Mouse (Mus musculus) heart, embryonic 12.5 days (tissue): ENCODE results near the gene Sgip1. TPM values are rescaled to one million over a fixed set of nuclear protein-coding genes. Genes with fewer than 3 reads are reported as not detected.

Source experiments
- ATAC-seq: fragments of 200-750 bp; cut with Nextera tagmentation; 2 replicates; pipeline ENCODE4 v1.8.0; 2017; ENCODE audit warnings: moderate TSS enrichment, moderate library complexity; ENCODE audit not compliant: insufficient number of reproducible peaks, low FRiP score
- H3K27ac ChIP-seq: fragments of 300-500 bp; sonication (generic); 2 replicates; pipeline ENCODE4 v1.5.1; 2016; ENCODE audit warnings: mild to moderate bottlenecking, moderate library complexity; ENCODE audit not compliant: poor library complexity, severe bottlenecking
- H3K27me3 ChIP-seq: fragments of 300-500 bp; sonication (generic); replicated peaks from 2 replicates; pipeline ENCODE4 v1.6.1; 2016; ENCODE audit warnings: mild to moderate bottlenecking, moderate library complexity
- H3K36me3 ChIP-seq: fragments of 300-500 bp; sonication (generic); 2 replicates; pipeline ENCODE4 v1.6.1; 2016; ENCODE audit warnings: mild to moderate bottlenecking, moderate library complexity
- H3K4me1 ChIP-seq: fragments of 300-500 bp; sonication (generic); replicated peaks from 2 replicates; pipeline ENCODE4 v1.6.1; 2016; ENCODE audit warnings: mild to moderate bottlenecking
- H3K4me2 ChIP-seq: fragments of 300-500 bp; sonication (generic); 2 replicates; pipeline ENCODE4 v1.6.1; 2016; ENCODE audit warnings: mild to moderate bottlenecking, moderate library complexity
- H3K4me3 ChIP-seq: fragments of 300-500 bp; sonication (generic); 2 replicates; pipeline ENCODE4 v1.5.1; 2016; ENCODE audit warnings: mild to moderate bottlenecking
- H3K9ac ChIP-seq: fragments of 300-500 bp; sonication (generic); 2 replicates; pipeline ENCODE4 v1.6.1; 2016; ENCODE audit warnings: mild to moderate bottlenecking, moderate library complexity
- H3K9me3 ChIP-seq: fragments of 300-500 bp; sonication (generic); replicated peaks from 2 replicates; pipeline ENCODE4 v1.6.1; 2016; ENCODE audit warnings: mild to moderate bottlenecking, moderate library complexity
- WGBS: fragments of 180-500 bp; shearing (Covaris S2); methylation state at CpG from one replicate; pipeline ENCODE4 v1.1.7; 2016; 5-methylcytosine and 5-hydroxymethylcytosine counted together
- polyA plus RNA-seq: library from polyadenylated mRNA; unstranded; fragments of >200 nt; fragmentation: Nextera tagmentation; extraction: Ambion mirVana; gene quantifications from 2 replicates; pipeline ENCODE4 v1.2.1, GENCODE M21; 2016

Gene Sgip1
- polyA plus RNA-seq, 1 experiment from 2014 or later: 2.2 TPM

DNA sequence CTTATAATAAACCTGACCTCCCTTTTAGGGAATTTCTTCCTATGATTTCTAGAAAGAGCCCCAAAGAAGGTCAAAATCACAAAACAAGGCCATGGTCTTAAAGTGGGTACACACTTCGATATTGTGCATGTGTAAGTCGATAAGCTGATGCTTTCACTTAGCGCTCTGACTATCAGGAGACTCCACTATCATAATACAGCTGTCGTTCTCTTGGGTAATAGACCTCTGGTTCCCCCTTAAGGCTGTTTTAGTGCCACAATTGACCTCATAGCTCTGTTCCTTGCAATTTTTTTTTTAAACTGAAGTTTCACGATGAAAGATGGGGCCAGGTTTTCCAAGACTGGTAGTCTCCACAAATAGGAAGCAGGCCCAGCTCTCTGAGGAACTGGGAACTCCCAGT is 238.3 kb downstream of the Sgip1 start:
- H3K27ac ChIP-seq: no peak overlapping the region
- H3K27me3 ChIP-seq: peaks cover 20% of the 10 kb centered on the region
- H3K4me1 ChIP-seq: peaks cover 11% of the 10 kb centered on the region
- peak overlapping the region; percentile 41; the same call in 1 of the 2 replicates for H3K4me3 ChIP-seq
- ATAC-seq: no peak
- no peaks in the 10 kb centered on the region for H3K9me3 ChIP-seq
- peak overlapping the region; percentile 84 for H3K4me2 ChIP-seq
- no peak overlapping the region for H3K9ac ChIP-seq
- 36% methylated on average over 5 of the region's 5 CpGs for WGBS
- no peaks in the 10 kb centered on the region for H3K36me3 ChIP-seq

DNA sequence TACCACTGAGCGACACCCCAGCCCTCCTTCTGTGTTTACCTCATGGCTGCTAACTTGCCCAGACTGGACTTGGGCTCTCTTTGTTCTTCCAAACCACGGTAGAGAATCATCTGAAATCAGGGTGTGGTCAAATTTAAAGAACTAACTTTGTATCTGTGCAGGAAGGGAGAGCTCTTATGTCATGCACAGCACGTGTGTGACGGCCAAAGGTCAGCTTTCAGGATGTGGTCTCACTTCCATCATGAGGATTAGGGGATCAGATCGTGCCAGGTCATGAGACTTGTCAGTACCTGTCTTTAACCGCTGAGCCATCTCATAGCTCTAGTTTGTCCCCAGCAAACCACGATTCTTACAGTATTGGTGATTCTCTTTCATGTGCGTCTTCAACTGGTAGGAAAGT is 240.6 kb downstream of the Sgip1 start:
- no peak overlapping the region for H3K27ac ChIP-seq
- peaks cover 18% of the 10 kb centered on the region for H3K27me3 ChIP-seq
- peaks cover 11% of the 10 kb centered on the region for H3K4me1 ChIP-seq
- H3K9me3 ChIP-seq: no peaks in the 10 kb centered on the region
- H3K4me2 ChIP-seq: no peak overlapping the region
- no peak for ATAC-seq
- WGBS: 76% methylated on average over 8 of the region's 8 CpGs
- no peaks in the 10 kb centered on the region for H3K36me3 ChIP-seq
- no peak overlapping the region for H3K4me3 ChIP-seq
- no peak overlapping the region for H3K9ac ChIP-seq

DNA sequence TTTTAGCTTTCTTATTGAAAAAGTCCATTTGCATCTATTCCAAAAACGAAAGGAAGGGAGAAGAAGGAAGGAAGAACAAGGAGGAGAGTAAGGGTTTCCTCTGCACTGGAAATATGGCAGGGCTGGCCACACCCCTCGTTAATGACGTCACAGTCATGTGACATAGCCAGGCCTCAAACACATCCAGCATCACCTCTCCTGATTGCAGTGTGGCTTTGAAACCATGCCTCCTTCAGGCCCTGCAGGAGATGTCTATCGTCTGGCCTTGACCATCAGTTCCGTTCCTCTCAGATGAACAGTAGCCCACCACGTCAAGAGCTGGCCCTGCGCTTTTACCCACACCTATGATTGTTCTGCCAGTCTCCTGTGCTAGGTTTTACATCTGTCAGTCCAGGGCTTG is 245.1 kb downstream of the Sgip1 start:
- Histone ChIP-seq H3K9ac (no peak overlapping the region), H3K36me3 (no peaks in the 10 kb centered on the region), H3K27ac (no peak overlapping the region), H3K4me3 (no peak overlapping the region), H3K4me2 (no peak overlapping the region), H3K9me3 (no peaks in the 10 kb centered on the region), H3K27me3 (no peaks in the 10 kb centered on the region; the same call in 1 of the 2 replicates), H3K4me1 (0 out of 2 replicates have a peak, but pooled peaks cover 5% of the 10 kb centered on the region)
- WGBS: 66% methylated on average over 7 of the region's 7 CpGs
- no peak for ATAC-seq

DNA sequence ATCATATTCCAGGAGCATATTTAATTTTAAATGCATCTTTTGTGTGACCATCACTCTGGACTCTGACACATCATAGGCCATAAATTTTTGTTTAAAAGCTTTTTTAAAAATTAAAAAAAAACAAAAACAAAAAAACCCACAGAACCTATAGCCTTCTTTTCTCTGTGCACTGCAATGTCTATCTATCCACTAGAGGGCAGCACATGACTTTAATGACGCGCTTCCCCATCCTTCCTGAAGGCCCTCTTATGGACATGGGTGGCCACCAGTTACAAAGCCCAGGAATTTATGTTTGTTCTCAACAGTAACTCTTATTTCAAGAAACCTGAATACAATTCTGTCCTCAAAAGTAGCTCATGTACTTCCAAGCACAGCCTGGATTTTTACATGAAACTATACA is 245.8 kb downstream of the Sgip1 start:
- H3K27ac ChIP-seq: no peak overlapping the region
- 1% methylated on average over 2 of the region's 2 CpGs for WGBS
- H3K4me2 ChIP-seq: no peak overlapping the region
- H3K36me3 ChIP-seq: no peaks in the 10 kb centered on the region
- H3K9me3 ChIP-seq: no peaks in the 10 kb centered on the region
- H3K4me3 ChIP-seq: no peak overlapping the region
- H3K4me1 ChIP-seq: 0 out of 2 replicates have a peak, but pooled peaks cover 5% of the 10 kb centered on the region
- H3K27me3 ChIP-seq: no peaks in the 10 kb centered on the region; the same call in 1 of the 2 replicates
- ATAC-seq: no peak
- H3K9ac ChIP-seq: no peak overlapping the region

DNA sequence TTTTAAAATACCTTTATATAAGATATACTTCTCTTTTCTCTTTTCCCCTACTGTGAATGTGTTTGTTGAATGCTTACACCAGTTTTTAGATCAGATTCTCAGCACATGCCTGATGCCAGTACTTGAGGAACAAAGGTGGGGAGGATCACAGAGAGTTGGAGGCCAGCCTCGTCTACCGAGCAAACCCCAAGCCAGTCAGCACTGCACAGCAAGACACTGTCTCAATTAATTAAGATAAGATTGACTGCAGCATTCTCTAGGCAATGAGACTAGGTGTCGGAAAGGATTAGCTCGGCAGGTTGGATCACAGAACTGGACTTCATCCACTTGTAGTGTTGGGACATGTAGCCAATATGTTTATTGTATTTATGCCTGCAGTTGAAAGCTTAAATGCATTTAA is 246.2 kb downstream of the Sgip1 start:
- Histone ChIP-seq H3K4me2 (no peak overlapping the region), H3K9ac (no peak overlapping the region), H3K4me1 (0 out of 2 replicates have a peak, but pooled peaks cover 5% of the 10 kb centered on the region), H3K36me3 (no peaks in the 10 kb centered on the region), H3K4me3 (no peak overlapping the region), H3K27me3 (no peaks in the 10 kb centered on the region; the same call in 1 of the 2 replicates), H3K27ac (no peak overlapping the region), H3K9me3 (no peaks in the 10 kb centered on the region)
- WGBS: 28% methylated on average over 4 of the region's 4 CpGs
- ATAC-seq: no peak

DNA sequence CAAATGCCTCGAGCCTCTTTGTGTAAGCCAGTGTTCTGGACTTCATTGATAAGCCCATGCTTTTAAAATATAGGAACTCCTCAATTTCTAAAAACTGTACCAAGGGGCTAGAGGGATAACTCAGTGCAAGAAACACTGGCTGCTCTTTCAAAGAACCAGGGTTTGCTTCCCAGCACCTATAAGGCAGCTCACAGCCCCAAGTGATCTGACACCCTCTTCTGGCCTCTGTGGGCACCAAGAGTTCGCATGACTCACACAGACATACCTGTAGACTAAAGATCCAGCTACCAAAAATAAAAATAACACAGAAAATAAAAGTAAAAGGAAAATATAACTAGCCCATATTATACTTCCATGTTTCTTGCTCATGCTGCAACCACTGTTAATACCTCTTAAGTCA is 246.7 kb downstream of the Sgip1 start:
- Histone ChIP-seq H3K4me3 (no peak overlapping the region), H3K27ac (no peak overlapping the region), H3K36me3 (no peaks in the 10 kb centered on the region), H3K9ac (no peak overlapping the region), H3K4me1 (0 out of 2 replicates have a peak, but pooled peaks cover 5% of the 10 kb centered on the region), H3K4me2 (no peak overlapping the region), H3K27me3 (no peaks in the 10 kb centered on the region), H3K9me3 (no peaks in the 10 kb centered on the region)
- WGBS: 67% methylated on average over 2 of the region's 2 CpGs
- no peak for ATAC-seq

DNA sequence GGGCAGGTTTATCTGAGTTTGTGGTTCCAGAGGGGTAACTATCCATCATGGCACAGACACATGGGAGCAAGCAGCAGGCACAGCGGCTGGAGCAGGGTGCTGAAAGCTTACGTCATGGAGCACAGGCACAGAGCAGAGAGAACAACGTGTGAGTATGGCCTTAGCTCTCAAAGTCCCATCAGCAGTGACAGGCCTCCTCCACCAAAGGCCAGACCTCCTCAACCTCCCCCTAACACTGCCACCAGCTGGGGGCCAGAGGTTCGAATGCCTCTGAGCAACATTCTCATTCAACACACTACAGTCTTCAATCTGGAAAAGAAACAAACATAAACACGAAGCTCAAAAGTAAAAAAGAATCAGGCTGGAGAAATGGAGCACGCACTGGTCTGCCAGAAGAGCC is 247.4 kb downstream of the Sgip1 start:
- H3K27ac ChIP-seq: no peak overlapping the region

DNA sequence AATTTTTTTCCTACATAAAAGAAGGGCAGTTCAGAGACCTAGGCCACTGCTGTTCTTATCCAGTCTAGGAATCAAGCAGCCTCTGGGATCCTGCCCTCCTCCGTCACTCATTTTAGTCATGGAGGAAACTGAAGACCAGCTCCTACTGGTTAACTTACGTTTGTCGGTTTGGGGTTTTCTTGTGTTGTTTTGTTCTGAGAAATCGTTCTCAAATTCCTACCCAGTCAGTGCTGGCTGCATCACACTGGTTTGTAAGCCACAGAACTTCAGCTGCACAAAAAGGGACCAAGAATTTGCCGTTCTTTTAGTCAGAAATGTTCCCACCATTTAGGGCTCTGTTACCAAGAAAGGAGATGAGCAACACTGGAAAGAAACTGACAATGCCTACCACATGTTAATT is 248.3 kb downstream of the Sgip1 start:
- no peak overlapping the region for H3K27ac ChIP-seq
- H3K27me3 ChIP-seq: no peaks in the 10 kb centered on the region
- WGBS: 78% methylated on average over 5 of the region's 5 CpGs
- H3K4me3 ChIP-seq: no peak overlapping the region
- no peaks in the 10 kb centered on the region for H3K36me3 ChIP-seq
- no peak overlapping the region for H3K4me2 ChIP-seq
- H3K9ac ChIP-seq: no peak overlapping the region
- H3K4me1 ChIP-seq: 0 out of 2 replicates have a peak, but pooled peaks cover 5% of the 10 kb centered on the region
- ATAC-seq: no peak
- H3K9me3 ChIP-seq: no peaks in the 10 kb centered on the region

More for the DNA sequence above, 247.4 kb downstream of the Sgip1 start:
- 53% methylated on average over 6 of the region's 6 CpGs for WGBS
- Histone ChIP-seq H3K4me3 (no peak overlapping the region), H3K4me1 (0 out of 2 replicates have a peak, but pooled peaks cover 5% of the 10 kb centered on the region), H3K4me2 (no peak overlapping the region), H3K9ac (no peak overlapping the region), H3K27me3 (no peaks in the 10 kb centered on the region), H3K9me3 (no peaks in the 10 kb centered on the region), H3K36me3 (no peaks in the 10 kb centered on the region)
- ATAC-seq: no peak

DNA sequence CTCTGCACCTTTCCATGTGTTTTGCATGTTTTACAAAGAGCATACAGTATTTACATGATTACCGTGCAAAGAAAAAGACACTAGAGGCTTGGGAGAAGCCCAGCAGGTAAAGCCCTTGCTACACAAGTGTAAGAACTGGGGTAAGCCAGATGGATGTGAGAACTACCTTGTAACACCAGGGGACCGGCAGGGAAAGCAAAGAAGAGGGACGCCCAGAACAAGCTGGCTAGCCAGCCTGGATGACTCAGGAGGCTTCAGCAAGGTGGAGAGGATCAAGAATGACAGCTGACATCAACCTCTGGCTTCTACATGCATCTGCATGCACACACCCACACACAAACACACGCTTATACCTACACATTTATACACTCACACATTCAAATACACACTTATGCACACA is 248.9 kb downstream of the Sgip1 start:
- 0 out of 2 replicates have a peak, but pooled peaks cover 5% of the 10 kb centered on the region for H3K4me1 ChIP-seq
- H3K4me3 ChIP-seq: no peak overlapping the region
- H3K9ac ChIP-seq: no peak overlapping the region
- no peaks in the 10 kb centered on the region for H3K27me3 ChIP-seq
- H3K4me2 ChIP-seq: no peak overlapping the region
- ATAC-seq: no peak
- H3K9me3 ChIP-seq: no peaks in the 10 kb centered on the region
- 70% methylated on average over 4 of the region's 4 CpGs for WGBS
- H3K27ac ChIP-seq: no peak overlapping the region
- H3K36me3 ChIP-seq: no peaks in the 10 kb centered on the region

DNA sequence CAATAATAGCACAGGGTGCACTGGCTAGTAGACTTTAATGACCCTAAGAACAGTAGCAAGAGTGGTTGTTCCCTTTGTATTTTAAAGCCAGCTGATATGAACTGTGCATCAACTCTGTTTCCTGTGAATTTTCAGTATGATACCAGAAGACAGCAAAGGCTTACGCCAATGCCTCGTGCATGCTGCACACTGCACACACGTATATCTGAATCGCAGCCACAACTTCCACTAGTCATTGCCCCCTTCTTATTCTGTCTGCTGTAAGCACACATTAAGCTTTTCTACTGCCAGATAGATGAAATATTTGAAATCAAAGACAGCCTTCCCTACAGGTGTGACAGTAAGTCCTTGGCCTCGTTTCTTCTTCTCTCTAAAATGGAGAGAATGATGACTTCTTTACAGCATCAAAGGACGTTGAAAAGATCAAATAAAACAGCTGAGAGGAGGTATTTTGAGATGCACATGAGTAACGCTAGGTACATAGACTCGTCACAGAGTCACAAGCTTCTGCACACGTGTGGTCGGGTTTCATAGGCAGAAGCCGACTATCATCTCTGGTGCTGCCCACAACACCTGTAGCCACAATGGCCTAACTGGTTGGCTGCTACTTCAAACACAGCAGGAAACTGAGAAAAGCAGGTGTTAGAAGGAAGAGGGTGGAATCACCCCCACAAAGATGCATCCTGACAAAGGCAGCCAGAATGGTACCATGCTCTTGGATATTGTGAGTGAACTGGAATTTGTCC is 249.7 kb downstream of the Sgip1 start:
- ATAC-seq: no peak
- Histone ChIP-seq H3K4me2 (no peak overlapping the region), H3K4me3 (no peak overlapping the region), H3K27ac (no peak overlapping the region), H3K9me3 (no peaks in the 10 kb centered on the region), H3K4me1 (0 out of 2 replicates have a peak, but pooled peaks cover 5% of the 10 kb centered on the region), H3K36me3 (no peaks in the 10 kb centered on the region), H3K9ac (no peak overlapping the region), H3K27me3 (no peaks in the 10 kb centered on the region)
- 81% methylated on average over 11 of the region's 11 CpGs for whole genome bisulfite sequencing

DNA sequence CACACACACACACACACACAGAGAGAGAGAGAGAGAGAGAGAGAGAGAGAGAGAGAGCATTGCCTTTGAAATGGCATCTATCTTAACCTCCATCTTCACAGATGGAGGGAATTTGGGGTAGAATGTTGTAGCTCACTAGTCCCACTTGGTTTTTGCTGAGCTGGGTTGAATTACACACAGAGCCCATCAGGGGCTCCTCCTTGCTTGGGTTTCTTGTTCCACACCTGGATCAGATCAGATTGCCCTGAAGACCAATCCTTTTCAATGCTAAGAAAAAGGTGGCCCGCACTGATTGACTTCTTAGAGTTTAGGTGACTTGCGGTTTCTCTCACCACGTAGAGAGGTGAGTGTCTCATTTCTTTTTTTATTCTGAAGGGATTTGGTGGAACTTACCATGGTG is 250.6 kb downstream of the Sgip1 start:
- ATAC-seq: no peak
- H3K36me3 ChIP-seq: no peaks in the 10 kb centered on the region
- H3K27me3 ChIP-seq: no peaks in the 10 kb centered on the region
- no peak overlapping the region for H3K4me3 ChIP-seq
- no peak overlapping the region for H3K9ac ChIP-seq
- WGBS: 83% methylated on average over 3 of the region's 3 CpGs
- H3K4me2 ChIP-seq: no peak overlapping the region
- no peak overlapping the region for H3K27ac ChIP-seq
- H3K9me3 ChIP-seq: no peaks in the 10 kb centered on the region
- H3K4me1 ChIP-seq: 0 out of 2 replicates have a peak, but pooled peaks cover 7% of the 10 kb centered on the region
